Mouse (Mus musculus): Measurements from ENCODE around the gene Gm20388. TPM values are rescaled to one million over a fixed set of nuclear protein-coding genes. Genes with fewer than 3 reads are reported as not detected.
A peak's percentile ranks its signal among the peaks of the same experiment; 100 is the strongest.

Gm20388 gene
- total RNA-seq, 2 experiments from 2014 or later = 4.4 to 7.8 TPM

DNA sequence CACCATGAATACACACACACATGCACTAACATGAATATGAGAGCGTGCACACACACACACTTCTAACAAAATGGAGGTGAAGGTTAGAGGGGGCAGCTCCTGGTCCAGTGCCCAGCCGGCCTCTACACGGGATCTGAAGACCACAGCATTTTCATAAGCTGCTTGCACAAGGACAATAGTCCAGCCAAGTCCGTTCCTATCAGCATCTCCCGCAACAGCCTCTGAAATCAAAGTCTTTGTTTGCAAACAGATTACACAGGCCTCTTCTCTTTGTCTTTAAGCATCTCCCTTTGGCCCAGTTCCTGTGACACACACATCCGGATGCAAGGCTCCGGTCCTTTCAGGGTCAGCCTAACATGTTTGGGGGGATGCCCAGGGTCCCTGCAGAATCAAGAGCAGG, 1958.3 kb downstream of the Gm20388 start:
- no peak for DNase-seq (ENCODE audit: low spot score in 2 of 2)

DNA sequence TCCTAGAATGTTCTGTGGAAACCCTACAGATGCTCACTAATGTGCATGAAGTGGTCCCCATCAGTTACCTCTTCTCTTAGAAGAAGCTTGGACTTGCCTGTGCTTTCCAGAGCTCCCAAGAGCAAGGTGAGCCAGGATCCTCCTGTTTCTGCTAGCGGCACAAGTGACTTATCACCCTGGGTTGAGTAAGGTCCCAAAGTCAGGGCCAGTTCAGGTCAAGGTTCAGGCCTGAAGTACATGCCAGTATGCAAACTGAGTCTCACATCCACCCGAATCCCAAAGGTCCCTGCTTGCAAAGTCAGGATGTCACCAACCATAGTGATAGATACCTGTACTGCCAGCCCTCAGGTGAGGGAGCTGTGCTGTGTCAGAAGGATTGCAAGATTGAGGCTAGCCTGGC, 1959.5 kb downstream of the Gm20388 start:
- no peak for DNase-seq (ENCODE audit: low spot score in 2 of 2)

DNA sequence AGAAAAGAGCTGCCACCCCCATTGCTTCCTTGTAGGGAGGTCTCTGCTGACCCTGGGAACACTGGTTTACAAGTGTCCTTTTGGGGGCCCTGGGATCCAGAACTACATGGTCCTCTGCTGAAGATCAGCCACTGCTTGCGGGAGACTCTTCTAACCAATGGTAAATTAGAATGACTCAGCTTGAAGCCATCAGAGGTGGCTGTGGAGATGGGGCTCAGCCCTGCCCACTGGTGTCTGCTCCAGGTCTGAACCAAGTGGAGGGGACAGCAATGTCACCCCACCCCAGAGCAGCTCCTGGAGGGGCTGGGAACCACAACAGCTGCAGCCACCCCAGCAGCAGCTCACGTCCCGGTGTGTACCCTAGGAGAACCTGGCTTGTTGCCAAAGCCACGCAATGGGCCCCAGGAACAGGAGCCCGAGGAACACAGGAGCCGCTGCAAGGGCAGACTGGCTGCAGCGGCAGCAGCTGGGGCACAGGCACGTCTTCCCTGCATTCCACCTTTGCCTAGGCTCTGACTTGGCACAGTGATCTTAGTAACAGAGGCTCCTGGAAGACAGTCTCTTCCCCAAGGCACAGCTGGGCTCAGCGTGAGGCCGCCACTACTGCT, 1961.3 kb downstream of the Gm20388 start:
- no peak for DNase-seq (ENCODE audit: low spot score in 2 of 2)

DNA sequence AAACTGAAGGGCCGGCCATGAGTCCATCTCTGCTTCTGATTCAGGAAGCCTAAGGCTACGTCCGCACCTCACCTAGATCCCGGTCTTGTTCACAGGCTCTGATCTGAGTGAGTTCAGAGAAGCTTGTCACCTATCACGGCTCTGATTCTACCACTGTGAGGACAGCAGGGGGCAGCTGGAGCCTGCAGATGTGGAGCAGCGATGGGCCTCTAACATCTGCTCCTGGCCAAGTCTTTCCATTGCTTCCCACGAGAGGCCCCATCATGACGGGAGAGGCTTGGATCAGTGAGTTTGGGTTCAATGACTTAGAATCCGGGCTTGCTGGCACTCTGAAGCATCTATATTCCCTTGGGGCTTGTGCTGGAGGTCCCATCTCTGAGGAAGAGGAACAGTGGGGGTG, 1963.4 kb downstream of the Gm20388 start:
- no peak for DNase-seq (ENCODE audit: low spot score in 2 of 2)

DNA sequence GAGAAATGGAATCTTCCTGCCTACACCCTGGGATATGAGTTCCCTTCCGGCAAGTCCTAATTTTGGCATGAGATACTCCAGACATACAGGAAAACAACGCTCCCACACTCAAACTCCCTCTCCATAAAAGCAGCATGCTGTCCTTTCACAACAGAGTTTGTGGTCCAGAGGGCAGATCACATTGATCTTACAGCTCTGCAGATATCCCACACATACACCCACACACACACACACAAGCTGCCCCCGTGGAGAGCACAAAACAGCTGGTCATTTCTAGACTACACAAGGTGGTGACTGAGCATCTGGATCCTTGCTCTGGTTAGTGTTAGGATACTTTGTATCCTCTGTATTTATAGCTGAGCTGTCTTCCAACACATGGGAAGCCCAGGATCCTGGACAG, 1964.4 kb downstream of the Gm20388 start:
- peak in 1 of 2 experiments; percentile 28 for DNase-seq (ENCODE audit: low spot score in 2 of 2)

DNA sequence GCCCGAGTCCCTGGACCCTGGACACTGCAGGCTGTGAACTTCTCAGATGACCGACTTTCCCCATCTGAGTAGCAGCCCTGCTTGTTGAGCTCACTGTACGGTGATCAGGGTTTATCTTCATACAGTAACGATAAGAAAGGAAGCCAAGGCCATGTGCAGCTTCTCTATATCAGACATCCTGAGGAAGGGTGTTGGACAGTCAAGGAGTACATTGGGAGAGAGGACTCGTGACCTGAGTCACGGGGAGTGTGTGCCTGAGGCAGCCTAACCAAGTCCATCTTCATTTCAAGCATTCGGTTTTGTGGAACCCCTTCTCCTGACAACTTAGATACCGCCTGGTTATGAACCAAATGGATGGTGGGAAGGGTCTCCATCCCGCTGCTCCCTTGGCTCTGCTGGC, 1964.9 kb downstream of the Gm20388 start:
- DNase-seq (ENCODE audit: low spot score in 2 of 2) = no peak

DNA sequence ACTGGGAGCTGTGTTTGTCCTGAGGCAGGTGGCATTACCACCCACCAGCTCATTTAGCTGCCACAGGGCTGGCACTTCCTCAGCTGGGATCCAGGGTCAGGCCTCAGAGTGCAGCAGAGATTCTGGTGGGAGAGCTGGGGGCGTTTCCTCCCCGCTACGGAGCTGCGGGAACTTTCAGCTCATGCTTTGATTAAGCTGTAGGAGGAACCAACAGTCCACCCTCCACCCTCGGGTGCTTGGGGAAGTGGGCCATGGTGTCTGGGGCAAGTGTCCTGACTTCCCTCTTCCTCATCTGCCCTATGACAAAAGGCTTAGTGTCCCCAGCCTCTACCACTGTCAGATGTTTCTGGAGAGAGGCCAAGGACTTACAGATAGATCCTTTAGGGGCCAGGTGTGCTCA, 1966.6 kb downstream of the Gm20388 start:
- DNase-seq (ENCODE audit: low spot score in 2 of 2) = no peak

DNA sequence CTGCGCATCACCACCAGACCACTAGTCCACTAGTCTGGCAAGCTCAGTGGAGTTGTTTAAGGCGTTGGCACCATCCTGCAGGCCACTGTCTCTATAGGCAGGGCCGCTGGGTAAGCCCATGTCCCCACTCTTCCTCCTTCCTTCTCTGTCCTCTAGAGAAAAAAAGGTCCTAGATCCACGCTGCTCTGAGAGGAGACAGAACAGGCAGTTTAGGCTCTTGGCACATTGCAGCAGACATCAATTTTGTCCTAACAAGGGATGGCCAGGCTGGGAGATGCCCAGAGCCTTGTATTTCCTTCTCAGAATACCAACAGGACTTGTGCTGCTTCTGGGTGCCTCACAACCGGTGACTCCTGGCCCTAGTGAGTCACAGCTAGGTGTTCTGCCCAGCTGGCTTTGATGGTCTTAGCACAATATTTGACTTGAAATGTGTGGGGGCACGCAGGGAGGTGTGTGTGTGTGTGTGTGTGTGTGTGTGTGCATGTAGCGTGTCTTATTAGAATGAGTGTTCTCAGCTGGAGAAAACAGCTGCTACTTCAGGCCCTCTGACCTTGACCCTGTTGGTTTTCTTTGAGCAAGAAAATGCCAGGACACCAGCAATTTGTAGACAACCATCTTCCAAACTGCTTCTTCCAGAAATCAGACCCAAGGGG, 1967.3 kb downstream of the Gm20388 start:
- DNase-seq (ENCODE audit: low spot score in 2 of 2) = no peak

DNA sequence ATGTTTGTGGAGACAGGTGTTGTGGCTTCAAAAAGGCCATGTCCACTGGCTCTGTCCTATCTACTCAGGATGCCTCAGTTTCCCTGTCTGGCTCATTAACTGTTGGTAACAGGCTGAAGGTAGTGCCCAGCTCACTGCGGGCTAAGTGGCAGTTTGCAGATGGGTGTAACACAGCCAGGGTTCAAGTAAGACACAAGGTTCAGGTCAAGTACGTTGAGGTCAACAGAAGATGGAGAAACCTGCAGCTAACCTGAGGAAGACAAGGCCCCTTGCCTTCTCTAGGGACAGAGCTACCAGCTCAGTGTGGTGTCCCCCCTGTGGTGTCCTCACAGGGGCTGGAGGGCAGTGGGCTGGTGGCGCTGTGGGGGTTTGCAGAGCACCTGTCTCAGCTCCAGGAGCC, 1969.1 kb downstream of the Gm20388 start:
- DNase-seq (ENCODE audit: low spot score in 2 of 2) = no peak

DNA sequence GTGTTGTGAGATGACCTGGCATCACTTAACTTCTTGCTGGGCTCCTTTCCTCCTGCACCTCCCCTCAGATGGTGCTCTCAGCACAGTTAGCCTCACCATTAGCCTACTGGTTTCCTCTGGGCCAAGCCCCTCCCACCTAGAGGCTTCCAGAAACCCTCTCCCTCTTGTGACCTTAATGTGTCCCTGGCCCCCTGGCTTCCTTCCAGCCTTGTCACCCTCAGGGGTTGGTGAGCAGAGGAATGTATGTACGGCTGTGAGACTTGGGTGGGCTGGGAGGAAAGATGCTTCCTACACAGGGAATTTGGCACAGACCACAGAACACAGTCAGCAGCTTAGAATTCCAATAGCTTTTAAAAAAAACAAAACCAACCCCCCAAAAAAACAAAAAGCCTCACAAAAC, 1970.2 kb downstream of the Gm20388 start:
- no peak for DNase-seq (ENCODE audit: low spot score in 2 of 2)

DNA sequence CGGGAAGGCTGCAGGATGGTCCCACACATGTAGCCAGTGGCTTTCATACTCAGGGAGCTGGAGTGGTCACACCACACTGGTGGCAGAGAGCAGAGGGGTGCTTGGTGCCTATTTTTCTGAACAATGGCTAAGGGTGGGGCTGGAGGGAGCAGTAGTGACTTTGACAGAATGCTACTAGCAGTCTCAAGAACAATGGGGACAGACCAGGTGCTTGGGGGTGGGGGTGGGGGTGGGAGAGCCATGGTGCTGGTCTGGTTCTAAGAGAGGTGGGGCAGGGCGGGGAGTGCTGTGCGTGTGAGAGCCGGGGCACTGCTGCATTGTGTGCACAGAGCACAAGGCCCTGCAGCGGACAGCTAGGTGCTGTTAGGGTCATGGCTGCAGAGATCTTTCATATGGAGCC, 1971.3 kb downstream of the Gm20388 start:
- DNase-seq (ENCODE audit: low spot score in 2 of 2) = no peak

DNA sequence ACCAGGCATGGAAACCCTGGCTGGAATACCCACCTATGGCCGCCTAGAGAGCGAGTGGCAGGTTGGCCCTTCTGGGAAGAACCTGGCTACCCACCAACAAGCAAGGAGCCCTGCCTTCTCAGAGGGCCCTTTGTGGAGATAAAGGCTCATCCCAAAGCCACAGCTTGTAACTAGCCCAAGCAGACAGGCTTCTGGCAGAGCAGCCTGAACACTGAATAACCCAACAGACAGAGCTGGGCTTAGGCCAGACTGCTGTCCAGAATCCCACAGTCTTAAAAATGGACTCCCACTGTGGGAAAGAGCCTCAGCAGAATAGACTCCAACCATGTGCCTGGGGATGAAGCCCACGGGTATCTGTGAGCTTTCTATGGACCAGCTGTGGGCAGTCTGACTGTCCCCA, 1973.5 kb downstream of the Gm20388 start:
- no peak for DNase-seq (ENCODE audit: low spot score in 2 of 2)

DNA sequence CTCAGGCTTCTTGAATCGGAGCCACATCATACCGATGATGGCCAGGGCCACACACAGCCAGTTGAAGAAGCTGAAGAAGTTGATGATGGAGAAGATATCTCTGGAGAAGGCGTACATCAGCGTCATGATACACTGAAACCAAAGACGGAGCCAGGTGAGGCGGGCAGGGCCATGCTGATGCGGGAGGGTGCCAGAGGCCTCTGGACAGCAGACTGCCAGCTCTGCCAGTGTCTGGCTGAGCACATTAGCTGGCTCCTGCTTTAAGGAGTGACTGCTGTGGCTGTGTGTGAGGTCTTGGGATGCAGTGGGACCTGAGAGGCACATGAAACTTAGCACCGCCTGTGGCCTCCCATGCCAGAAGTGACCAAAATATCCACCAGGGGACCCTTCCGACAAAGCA, 1974.4 kb downstream of the Gm20388 start:
- DNase-seq (ENCODE audit: low spot score in 2 of 2) = no peak

DNA sequence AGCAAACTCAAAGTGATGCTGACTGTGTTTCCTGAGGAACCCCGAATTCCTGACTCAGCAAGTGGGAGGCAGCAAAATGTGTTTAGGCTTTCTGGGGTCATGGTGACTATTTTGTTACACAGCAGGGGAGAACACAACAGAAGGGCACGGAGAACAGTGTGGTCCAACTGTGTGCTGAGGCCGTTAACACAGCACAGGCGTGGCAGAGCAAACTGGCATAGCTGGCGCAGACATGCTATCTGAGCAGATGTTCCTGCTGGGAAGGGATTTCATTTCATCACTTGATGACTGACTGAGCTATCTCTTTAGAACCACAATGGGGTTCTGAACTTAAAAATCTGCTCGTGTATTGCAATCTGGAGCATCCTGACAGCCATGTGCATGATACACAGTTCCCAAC, 1974.8 kb downstream of the Gm20388 start:
- DNase-seq (ENCODE audit: low spot score in 2 of 2) = no peak

DNA sequence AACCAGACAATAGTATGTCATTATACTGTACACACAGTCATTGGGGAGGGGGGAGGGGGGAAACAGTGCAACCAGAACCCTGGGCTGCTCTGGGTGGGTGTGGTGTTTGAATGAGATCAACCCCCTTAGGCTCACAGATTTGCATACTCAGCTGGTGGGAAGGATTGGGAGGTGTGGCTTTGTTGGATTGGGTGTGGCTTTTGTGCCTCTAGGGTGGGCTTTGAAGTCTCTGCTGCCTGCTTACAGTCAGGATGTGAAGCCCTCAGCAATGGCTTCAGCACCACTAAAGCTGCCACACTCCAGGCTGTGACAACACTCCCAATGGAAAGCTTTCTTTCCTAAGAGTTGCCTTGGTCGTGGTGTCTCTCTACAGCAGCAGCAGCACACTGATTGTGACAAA, 1976.9 kb downstream of the Gm20388 start:
- no peak for DNase-seq (ENCODE audit: low spot score in 2 of 2)

DNA sequence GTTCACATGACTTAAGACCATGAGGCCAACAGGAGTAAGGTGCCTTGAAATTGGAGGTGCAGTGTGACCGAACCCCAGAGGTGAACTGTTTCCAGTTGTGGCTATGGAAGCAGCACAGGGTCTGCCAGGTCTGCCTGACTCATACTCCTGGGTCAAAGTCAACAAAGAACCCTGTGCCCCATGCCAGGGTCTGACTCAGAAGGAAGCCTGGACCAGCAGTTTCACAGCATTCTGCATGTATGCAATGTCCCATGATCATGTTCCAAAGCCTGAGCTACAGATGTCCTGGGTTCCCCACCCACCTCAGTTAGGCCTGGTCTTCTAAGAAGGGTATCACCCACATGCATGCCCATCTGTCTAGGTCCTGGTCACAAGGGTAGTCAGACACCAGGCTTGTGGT, 1978.7 kb downstream of the Gm20388 start:
- DNase-seq (ENCODE audit: low spot score in 2 of 2) = no peak

DNA sequence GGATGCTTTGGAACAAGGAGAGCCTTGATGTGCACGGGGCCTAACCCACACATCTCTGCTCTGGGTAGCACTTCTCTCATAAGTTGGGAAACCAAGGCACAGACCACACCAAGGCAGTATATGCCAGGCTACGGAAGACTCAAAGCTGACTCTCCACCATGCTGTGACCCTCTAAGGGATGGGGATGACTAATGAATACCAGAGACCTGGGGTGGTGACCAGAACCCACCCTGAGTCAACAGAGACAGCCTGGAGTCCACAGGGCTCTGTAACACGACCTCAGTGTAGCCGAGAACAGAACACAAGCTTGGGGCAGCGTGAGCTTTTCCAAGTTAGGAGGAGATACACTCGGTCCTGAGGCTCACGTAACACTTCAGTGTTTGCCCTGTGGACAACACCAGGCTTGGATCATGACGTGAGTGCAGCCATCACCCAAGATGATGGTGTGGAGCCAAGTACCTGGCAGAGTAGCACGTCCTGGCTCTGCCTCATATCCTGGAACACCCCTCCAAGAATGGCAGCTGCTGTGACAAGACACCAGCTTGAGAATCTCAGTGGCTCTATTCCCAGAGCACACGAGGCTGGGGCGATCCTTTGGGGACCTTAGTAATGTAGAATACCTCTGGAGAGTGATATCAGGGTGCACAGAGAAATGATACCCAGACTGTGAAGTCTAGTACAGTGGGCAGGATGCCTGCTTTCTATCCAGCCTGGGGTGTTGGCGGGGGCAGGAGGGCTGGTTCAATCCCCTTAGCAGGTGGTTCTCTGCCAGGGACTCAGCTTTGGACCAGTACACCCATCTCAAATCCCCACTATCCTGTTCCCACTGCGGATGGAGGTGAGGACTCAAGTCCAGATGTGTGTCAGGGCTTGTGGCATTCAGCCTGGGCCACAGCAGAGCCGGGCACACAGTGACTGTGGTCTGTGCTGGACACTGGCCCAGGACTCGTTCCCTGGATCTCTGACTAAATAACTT, 1979.5 kb downstream of the Gm20388 start:
- no peak for DNase-seq (ENCODE audit: low spot score in 2 of 2)

DNA sequence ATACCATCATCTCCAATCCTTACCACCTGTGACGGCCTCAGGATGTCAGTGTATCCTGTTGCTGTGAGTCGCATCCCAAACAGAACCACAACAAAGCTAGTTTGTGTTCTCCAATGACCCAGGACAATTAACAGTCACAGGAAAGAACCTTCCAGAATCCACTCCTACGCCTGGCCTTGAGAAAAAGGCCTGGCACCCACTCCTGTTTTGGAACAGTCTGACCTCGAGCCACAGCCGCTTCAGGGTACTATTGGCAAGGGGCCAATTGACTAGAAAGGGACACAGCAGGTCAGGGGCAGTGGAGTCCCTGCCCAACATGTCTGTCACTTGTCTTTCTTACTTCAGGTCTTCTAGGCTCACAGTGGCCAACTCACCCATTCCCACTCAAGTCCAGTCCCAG, 1982.2 kb downstream of the Gm20388 start:
- no peak for DNase-seq (ENCODE audit: low spot score in 2 of 2)

DNA sequence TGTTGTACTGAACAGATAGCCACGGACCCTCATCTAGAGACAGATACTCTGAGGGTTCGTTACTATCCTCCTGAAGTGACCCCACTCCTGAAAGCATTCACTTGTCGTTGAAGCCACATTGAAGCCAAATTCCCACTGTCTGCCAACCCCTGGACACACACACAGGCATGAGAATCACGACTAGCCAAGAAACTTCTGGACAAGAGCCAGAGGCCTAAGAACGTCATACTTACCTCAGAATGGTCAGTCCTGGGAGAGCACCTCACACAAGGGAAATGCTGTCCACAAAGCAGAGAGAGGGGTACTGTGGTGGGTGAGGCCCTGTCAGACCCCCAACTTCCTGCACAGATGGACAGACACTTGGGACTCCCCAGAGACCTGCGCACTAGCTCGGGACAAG, 1985.3 kb downstream of the Gm20388 start:
- DNase-seq (ENCODE audit: low spot score in 2 of 2) = no peak

DNA sequence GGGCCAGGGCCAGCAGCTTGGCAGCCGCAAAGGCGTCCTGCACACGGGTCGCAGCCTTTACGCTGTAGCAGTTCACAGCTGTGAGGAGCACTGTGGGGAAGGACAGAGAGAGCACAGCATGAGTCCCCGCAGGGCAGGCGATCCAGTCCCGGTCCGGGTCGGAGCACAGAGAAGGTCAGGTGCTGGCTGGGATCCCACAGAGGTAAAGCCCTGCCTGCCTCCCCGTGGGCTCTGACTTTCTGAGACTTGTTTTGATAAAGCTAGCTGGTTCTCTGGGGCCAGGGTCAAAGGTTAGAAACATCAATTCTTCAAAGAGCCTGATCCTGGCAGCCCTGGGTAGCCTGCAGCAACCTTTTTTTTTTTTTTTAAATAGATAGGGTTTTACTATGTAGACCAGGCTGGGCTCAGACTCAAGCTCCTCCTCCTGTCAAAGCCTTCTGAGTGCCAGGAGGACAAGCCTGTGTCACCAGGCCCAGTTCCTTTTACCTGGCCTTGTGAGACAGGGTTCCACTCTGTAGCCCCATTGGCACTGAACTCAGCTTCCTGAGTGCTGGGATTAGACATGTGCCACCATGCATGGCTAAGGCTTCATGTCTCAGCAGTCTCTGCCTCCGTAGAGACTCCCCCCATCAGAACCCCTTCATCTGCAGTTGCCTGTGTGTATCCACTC, 1986.0 kb downstream of the Gm20388 start:
- DNase-seq (ENCODE audit: low spot score in 2 of 2) = no peak

DNA sequence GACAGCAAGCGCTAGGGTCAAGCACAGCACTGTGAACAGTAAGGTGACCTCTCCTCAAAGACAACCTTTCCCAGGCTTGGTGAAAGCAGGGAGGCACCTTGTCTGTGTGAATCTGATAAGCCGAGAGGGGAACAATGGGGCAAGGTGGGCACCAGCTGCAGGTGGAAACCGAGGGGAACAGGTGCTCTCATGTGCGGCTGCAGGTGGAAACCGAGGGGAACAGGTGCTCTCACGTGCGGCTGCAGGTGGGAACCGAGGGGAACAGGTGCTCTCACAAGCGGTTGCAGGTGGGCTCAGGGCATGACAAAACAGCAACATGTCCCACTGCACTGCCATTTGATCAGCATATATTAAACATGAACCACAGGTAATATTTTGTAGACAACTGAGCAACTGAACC, 1986.6 kb downstream of the Gm20388 start:
- no peak for DNase-seq (ENCODE audit: low spot score in 2 of 2)
